Mouse (Mus musculus): ENCODE data around the gene Ptgds.

Gene Ptgds

DNA sequence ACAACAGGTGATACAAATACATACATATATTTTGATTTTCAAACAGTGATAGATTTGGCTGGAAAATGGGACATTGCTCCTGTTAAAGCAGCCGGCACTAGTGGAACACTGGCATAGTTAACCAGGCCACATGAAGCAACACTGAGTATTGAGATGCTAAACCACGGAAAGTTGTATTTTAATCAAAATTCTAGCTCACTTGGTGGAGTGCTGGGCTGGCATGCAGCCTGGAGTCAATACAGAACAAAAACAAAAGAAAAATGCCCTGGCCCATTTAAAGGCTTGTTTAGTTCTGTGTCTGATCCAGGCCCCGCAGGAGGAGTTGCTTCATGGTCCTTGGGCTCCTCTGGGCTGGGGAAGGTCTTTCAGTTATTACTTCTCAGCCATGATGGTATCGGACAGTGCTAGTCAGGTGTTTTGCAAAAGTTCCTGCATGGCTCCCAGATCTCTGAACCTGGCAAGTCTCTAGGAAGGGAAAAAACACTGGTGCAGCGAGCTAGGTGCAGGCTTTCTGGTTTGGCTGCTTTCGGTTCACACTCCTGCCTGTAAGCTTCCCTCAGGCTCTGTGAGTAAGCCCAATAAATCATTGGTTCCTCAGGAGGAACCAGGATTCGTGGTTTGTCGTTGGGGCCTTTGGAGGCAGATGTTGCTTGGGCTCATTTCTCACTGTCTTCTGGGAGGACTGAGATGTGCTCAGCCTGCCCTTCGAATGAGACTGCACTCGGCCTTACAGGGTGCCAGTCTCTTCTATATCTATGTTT, 9.9 kb upstream of the Ptgds start:
- DNase-seq: no peak

GRCm38 (mm10) chr2:25477967-25478675, 8.3 kb upstream of the Ptgds start:
- no peak for DNase-seq

- DNase-seq: no peak
Observed at GRCm38 (mm10) chr2:25477541-25477940, 7.7 kb upstream of the Ptgds start.

DNA sequence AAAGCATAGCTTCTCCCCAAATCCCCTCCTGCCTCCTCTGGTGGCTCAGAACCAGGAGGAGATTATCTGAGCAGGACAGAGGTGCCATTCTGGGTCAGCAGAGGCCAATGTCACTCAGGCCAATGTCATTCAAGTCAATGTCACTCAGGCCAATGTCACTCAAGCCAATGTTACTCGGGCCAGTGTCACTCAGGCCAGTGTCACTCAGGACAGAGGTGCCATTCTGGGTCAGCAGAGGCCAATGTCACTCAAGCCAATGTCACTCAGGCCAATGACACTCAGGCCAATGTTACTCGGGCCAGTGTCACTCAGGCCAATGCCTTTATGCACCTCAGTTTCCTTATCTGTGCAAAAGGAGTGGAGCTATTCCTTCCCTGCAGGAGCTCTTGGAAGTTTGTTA, 2.7 kb upstream of the Ptgds start:
- DNase-seq: no peak

DNA sequence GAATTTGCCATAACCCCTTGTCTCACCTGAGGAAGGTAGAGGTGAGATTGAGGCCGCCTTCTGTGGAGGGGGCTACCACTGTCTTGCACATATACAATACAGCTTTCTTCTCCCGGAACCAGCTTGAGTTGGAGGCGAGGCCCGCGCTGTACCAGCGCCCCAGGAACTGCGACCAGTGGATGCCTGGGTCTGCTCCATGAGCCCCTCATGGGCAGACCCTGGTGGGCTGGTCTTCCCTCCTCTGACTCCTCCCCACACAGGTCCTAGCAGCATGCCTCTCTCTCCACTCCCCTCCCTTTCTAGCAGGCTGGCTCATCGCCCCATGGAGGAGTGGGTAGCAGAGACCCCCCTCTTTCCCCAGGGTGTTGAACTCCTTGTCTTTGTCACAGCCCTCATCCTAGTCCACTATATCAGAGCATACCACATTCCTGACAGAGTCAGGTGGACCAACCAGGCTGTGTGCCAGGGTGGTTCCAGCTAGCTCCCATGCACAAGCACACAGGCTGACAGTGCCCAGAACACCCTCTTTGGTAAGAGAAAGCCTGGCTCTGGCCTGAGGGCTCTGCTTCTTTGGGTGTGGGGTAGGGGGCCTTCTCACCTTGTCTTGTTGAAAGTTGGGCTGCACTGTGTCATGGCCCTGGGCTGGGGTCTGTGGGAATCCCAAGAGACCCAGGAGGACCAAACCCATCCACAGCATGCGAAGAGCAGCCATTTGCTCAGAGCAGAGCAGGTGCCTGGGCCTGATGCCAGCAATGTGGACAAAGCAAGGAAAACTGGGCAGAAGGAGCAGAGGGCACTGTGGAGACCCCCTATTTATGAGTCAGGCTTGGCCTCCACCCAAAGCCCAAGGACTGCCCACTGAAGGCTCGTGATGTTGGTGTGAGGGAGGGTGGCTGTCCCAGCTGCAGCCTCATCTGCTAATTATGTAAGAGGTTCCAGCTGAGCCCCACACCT, 607 bp downstream of the Ptgds start:
- no peak for DNase-seq

- DNase-seq: no peak
Observed at GRCm38 (mm10) chr2:25467606-25468303, 2.1 kb downstream of the Ptgds start.

DNA sequence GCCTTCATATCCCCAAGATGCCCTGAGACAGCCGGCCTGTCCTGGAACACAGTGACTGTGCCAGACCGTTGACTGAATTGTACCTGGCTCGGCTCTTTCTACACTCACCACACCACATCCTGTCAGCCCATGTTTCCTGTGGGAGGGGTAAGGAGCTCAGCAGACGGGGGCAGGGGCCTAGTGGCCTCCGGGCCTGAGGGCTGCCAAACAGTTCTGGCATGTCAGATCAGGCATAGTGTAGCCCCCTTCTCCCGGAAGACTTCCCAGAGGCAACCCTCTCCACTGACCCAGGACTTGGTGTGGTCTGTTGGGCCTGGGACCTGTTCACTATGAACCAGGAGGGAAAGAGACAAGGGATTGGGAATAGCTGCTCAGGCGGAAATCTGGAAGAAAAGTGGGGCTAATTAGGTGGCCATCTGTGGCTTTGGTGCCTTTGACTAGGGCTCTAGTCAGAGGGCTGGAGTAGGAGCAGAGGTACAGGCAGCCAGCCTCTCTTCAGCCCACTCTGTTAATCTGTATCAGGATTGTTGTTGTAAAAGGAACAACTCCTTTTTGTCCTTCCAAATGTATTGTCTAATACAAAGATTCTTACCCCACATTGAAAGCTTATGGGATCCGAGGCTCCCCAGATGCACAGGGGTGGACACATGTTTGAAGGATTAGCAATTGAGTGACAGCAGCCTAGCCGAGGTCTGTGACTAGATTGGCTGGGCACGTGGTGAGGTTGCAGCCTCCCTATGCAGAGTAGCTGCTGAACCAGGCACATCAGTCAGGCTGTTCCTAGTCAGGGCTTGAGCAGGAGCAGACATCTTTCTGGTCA, 3.8 kb downstream of the Ptgds start:
- peak; percentile 35 for DNase-seq

GRCm38 (mm10) chr2:25465256-25465655, 4.6 kb downstream of the Ptgds start:
- no peak for DNase-seq

DNA sequence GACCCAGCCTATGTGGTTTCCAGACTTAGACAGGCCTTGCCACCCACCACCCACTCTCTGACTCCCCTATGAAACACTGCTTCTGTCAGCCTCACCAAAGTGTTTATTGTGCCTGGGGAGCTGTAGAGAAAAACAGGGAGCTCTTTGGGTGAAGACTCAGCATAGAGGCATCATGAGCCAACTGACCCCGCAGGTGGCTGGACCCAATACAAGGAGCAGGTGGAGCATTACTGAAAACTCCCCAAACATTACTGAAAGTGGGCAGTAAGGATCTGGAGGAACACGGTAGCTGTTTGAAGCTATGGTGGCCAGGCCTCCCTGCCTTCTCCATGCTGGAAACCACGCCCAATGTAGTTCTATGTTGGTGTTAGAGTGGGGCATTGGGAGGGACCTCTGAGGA, 6.2 kb downstream of the Ptgds start:
- DNase-seq: no peak

- no peak for DNase-seq
Observed at GRCm38 (mm10) chr2:25461407-25461806, 8.4 kb downstream of the Ptgds start.

- DNase-seq: peak; percentile 98
Observed at GRCm38 (mm10) chr2:25460551-25461309, 9.1 kb downstream of the Ptgds start, which contains the start of gene Paxx. TSS of gene Paxx (minus strand) at chr2:25461094.

GRCm38 (mm10) chr2:25460135-25460534, 9.7 kb downstream of the Ptgds start:
- no peak for DNase-seq

GRCm38 (mm10) chr2:25458911-25459310, 10.9 kb downstream of the Ptgds start:
- peak; percentile 81 for DNase-seq

GRCm38 (mm10) chr2:25457022-25457896, 12.6 kb downstream of the Ptgds start:
- DNase-seq: peak; percentile 86

- DNase-seq: peak; percentile 89
Observed at GRCm38 (mm10) chr2:25456205-25456953, 13.5 kb downstream of the Ptgds start, which contains the start of gene Clic3. TSS of gene Clic3 (plus strand) at chr2:25456838.

DNA sequence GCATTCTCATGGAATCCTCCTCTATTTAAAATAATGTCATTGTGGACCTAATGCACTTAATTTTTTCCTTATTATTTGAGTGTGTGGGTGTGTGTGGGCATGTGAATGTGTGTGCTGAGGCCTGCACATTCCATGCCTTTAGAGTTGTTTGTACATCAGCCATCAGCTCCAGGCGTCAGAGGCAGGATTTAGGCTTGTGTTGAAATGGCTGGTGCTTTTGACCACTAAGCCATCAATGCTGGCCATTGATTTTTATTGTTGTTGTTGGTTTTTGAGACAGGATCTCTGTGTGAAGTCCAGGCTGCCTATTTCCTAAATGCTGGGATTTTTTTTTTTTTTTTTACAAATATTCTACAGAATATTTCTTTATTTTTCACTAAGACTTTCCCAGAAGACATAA, 16.9 kb downstream of the Ptgds start:
- no peak for DNase-seq

DNA sequence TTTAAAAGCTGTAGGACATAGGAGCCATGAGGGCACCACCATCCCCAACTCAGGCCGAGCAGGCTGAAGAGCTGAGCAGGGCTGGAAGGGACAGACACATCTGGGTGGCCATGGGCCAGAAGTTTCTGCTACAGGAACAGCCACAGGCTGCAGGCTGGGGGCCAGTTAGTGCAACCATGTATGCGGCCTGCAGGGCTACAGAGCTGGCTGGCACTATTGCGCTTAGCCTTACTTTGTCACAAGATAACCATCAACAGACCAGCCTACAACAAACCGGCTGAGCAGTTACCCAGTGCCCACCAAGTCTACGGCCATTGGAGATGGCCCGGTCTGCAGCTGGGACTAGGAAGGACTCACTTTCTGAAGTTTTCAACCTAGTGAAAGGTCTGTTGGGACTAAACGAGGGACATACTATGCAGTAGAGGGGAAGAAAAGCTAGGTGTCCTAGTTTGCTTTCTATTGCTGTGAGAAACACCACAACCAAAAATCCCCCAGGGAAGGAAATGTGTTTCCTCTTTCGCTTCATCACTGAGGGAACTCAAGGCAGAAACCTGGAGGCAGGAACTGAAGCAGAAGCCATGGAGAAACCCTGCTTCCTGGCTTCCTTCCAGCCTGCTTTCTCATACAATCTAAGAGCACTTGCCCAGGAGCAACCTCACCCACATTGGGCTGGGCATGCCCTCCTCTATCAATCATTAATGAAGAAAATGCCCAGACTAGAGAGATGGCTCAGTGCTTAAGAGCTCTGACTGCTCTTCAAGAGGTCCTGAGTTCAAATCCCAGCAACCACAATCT, 18.8 kb downstream of the Ptgds start:
- DNase-seq: peak; percentile 46

DNA sequence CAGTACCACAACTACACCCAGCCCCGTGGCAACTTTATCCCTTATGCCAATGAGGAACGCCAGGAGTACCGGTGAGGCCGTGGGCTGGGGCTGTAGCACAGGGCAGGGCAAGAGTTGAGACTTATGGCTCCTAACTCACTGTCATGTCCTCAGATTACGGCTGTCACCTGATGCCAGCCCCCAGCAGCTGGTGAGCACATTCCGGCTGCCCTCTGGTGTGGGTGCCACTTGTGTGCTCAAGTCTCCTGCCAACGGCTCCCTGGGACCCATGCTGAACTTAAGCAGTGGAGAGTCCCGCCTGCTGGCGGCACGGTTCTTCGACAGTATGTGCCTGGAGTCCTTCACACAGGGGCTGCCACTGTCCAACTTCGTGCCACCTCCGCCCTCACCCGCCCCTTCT, 27.2 kb downstream of the Ptgds start:
- no peak for DNase-seq
